Mouse (Mus musculus) small intestine, adult 2 months (tissue): ENCODE measurements around the gene Deup1.

ENCODE experiments used
- CTCF ChIP-seq: fragments of 200-500 bp; IDR thresholded peaks from 2 replicates; pipeline ENCODE4 v1.5.1; 2012; ENCODE audit warnings: low read depth, mild to moderate bottlenecking, control low read depth, inconsistent platforms, low read length, moderate library complexity, mixed read lengths; ENCODE audit not compliant: insufficient replicate concordance, insufficient read length; ENCODE audit errors: extremely low read depth
- POLR2A ChIP-seq: fragments of 200-500 bp; IDR thresholded peaks from 2 replicates; pipeline ENCODE4 v1.6.1; 2012; ENCODE audit warnings: low read depth, mild to moderate bottlenecking, control low read depth, inconsistent platforms, low read length, moderate library complexity

GRCm38 (mm10) chr9:15510557-15511310 is 117.0 kb downstream of the Deup1 start:
- TF ChIP-seq CTCF (no peak), POLR2A (no peak)
